Mouse (Mus musculus) kidney, postnatal 4 days (tissue): ENCODE measurements at regions not wholly inside any gene's neighbourhood (a gene's known extent, or its start where the extent isn't known, plus 50 kb on each side); places are given as distances from the start of the nearest gene placed in this dataset.
A peak's percentile ranks its signal among the peaks of the same experiment; 100 is the strongest.

Experiments used
- DNase-seq, 2 experiments: peaks; one replicate each; pipeline ENCODE4 v3.0.0; 2021; ENCODE audit warnings: mixed read lengths in 2 of 2

DNA sequence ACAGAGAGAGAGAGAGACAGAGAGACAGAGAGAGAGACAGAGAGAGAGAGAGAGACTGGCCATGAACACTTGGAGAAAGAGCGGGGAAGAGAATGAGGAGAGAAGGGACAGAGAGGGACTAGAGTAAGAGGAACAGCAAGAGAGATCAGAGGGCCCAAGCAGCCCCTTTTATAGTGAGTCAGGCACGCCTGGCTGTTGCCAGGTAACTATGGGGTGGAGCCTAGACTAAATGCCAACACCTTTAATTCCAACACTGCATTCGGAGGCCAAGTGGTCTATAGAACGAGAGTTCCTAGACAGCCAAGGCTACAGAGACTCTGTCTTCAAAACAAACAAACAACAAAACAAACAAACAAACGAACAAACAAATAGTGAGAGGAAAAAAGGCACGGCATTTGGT is 148.1 kb downstream of the Foxo1 start:
- no peak for DNase-seq

DNA sequence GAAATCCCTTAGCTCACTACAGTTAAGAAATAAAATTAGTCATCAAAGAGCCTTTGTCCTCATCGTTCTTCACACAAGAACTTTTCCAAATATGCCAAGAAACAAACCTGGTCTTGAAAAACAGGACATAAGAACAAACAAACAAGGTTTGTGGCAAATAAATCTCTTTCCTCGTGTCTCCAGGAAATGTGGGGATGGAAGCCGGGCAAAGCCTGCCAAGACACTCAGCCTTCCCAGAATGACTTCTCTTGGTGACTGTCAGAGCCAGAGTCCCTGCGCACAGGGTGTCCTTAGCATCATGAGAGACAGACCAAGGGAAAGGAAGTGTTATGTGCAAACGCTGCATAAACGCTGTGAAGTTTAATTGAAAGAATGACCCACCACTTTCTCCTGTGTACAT is 147.2 kb downstream of the Foxo1 start:
- DNase-seq = peak in 1 of 2 experiments; percentile 33

DNA sequence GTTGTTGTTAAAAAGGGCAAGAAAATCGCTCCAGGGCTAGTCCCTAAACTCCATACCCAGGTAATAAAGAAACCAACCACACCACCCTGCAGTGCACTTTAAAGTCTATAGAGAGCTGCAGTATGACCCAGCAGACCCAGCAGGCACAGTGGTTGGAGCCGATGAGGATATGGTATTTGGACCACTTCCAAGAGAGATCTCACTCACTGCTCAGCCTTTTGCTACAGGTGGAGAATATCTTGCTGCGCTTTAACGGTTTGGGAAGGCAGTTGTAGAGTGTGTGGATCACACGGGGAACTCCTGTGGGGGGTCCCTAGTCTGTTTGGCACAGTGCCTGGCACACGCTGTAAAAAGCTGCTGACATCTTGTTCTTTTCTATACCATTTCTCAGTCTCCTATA is 145.9 kb downstream of the Foxo1 start:
- DNase-seq = no peak

DNA sequence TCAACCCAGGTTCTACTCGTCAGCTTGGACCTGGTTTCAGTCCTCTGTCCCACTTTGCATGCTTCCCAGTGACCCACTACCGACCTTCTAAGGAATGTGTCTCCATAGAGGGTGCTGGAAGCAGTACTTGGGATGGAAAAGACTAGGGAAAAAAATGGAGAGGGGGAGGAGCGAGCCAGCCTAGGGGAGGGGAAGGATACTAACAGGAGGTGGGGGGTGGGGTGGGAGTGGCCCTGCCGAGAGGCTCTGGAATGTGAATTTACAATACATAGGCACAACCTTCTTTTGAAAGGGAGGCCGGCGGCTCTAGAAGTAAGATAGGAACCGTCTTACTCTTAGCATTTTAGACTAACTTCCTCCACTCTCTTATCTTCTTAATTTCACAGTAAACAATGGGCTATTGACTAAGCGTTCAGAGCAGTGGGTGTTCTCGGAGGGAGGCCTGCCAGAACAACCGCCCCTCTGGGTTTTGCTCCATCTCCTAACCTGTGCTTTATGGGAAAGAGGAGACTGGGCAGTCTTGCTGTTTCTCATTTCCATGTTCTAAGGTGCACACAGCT is 145.1 kb downstream of the Foxo1 start:
- DNase-seq = peak; percentile 37 to 56

DNA sequence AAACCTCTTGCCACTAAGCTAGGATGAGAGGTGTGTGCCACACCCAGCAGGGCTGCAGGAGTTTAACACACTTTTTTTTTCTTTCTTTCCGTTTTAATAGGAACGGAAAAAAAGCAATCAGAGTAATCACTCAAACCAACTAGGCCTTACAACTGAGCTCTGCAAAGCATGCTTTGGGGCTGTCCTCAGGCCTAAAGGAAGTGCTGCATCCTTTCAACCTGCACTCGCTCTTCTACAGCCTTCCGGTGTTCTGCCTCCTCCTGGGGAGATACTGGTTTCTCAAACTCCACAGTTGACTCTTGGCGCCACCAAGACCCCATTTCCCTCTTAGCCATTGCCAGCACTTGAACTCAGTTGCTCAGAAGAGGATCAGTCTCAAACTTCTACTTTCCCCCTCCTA is 143.2 kb downstream of the Foxo1 start:
- no peak for DNase-seq

DNA sequence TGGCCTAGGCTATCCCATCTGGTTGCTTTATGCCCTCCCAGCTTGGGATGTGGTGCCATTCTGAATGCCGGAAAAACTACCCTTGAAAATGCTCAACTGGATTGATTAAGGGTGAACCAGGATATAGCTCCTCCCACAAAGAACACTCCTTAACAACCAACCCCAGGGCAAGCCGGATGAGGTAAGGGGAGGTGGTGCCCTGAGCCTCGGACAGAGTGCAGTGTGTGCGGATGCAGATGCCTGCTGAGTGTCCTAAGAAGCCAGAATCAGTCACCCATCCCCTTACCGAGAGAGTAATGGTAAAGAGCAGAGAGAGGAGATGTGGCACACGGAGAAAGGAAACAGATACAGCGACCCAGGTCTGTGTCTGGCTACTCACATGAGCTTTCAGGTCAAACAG is 141.3 kb downstream of the Foxo1 start:
- DNase-seq = no peak

DNA sequence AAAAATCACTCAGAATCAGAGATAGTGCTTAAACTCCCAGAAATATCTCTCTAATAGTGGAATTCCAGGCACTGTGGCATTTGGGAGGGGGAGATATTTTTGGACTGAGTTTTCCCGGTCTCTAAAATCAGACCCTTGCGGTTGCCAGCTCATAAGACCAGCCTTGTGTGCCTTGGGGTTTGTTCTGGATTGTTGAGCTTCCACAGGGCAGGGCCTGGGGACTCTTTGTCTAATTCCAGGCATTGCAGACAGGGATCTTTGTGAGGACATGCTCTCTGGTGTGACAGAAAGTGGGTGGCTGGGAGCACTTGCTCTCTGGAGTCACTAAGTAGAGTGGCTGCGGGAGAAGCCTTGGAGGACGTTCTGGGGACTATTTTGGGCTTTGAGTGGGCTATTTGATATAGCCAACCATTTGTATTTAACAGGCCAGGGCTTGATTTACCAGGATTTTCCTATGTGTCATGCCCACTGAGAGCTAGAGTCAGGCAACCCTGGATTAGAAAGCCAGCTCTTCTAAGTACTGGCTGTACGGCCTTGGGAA is 138.7 kb downstream of the Foxo1 start:
- DNase-seq = no peak

DNA sequence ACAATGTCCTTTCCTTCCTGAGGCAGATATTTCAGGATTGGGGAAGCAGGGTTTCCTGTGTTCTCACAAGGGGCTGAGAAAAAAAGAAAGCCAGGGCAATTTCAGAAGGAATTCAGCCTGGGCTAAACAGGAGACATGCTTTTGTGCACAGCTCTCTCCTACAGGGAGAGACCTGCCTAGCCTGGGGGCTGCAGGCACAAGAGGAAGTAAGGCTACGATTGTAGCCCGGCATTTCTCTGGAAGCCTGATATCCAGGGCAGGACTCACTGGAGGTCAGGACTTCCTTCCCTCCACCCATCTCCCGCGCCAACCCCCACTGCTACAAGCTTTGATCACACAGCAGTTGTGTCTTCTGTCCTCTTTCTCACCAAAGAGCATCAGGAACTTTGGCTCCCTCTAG is 136.5 kb downstream of the Foxo1 start:
- DNase-seq = peak; percentile 51 to 63

DNA sequence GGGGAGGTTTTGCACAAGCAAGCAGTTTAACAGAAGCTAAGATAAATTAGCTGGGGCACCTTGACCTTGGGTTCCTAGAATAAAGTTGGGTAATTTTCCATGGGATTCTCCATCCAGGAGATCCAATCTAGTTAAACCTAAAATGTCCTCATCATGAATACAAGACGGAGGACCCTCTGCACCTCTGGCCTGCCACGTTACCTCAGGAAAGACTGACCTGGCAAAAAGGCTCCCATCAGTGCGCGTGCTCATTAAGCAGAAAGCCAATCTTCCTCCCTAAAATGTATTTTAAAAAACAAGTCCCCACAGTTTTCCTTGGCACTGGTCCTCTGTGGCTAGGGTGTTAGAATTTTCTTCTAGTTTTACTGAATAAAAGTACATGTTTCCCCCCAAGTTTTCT is 134.9 kb downstream of the Foxo1 start:
- no peak for DNase-seq
